Mouse (Mus musculus): ENCODE results near the gene Lrrk1. TPM values are rescaled to one million over a fixed set of nuclear protein-coding genes. Genes with fewer than 3 reads are reported as not detected.
"Not testable (repeated sequence)": the region's sequence is repeated elsewhere in the genome, so short reads cannot be mapped to it uniquely, and the experiment has no call there.

Lrrk1 gene
- polyA plus RNA-seq, 1 experiment from 2014 or later: 9.1 TPM

- H3K27ac ChIP-seq (ENCODE audit: poor library complexity, severe bottlenecking): no peak overlapping the region
- no peaks in the 10 kb centered on the region for H3K36me3 ChIP-seq
- peaks cover 3% of the 10 kb centered on the region for H3K9me3 ChIP-seq (replicated peaks)
- ATAC-seq (ENCODE audit: insufficient number of reproducible peaks, low FRiP score): no peak
- H3K4me3 ChIP-seq: no peak overlapping the region
- no peaks in the 10 kb centered on the region for H3K27me3 ChIP-seq (replicated peaks)
- H3K4me1 ChIP-seq (replicated peaks): peaks cover 46% of the 10 kb centered on the region
- no peak overlapping the region for H3K4me2 ChIP-seq
- 84% methylated on average over 2 of the region's 2 CpGs for WGBS
- no peak overlapping the region for H3K9ac ChIP-seq
These were observed 186.5 kb downstream of the Lrrk1 start for GRCm38 (mm10) chr7:66201657-66202056.

- Histone ChIP-seq H3K4me2 (no peak overlapping the region), H3K9ac (no peak overlapping the region), H3K27me3 (replicated peaks) (no peaks in the 10 kb centered on the region), H3K4me3 (no peak overlapping the region), H3K9me3 (replicated peaks) (peaks cover 3% of the 10 kb centered on the region), H3K4me1 (replicated peaks) (peaks cover 52% of the 10 kb centered on the region), H3K36me3 (no peaks in the 10 kb centered on the region), H3K27ac (ENCODE audit: poor library complexity, severe bottlenecking) (0 out of 2 replicates have a peak overlapping the region, but pooled peaks have one; percentile 6)
- WGBS: 23% methylated on average over 8 of the region's 8 CpGs
- no peak for ATAC-seq (ENCODE audit: insufficient number of reproducible peaks, low FRiP score)
These were observed 187.2 kb downstream of the Lrrk1 start for GRCm38 (mm10) chr7:66200791-66201450.

GRCm38 (mm10) chr7:66200383-66200782, 187.8 kb downstream of the Lrrk1 start:
- Histone ChIP-seq H3K9me3 (replicated peaks) (peaks cover 3% of the 10 kb centered on the region), H3K27ac (ENCODE audit: poor library complexity, severe bottlenecking) (0 out of 2 replicates have a peak overlapping the region, but pooled peaks have one; percentile 6), H3K4me3 (no peak overlapping the region), H3K4me1 (replicated peaks) (peaks cover 57% of the 10 kb centered on the region), H3K36me3 (no peaks in the 10 kb centered on the region), H3K4me2 (no peak overlapping the region), H3K27me3 (replicated peaks) (no peaks in the 10 kb centered on the region), H3K9ac (no peak overlapping the region)
- ATAC-seq (ENCODE audit: insufficient number of reproducible peaks, low FRiP score): no peak
- WGBS: 61% methylated on average over 3 of the region's 3 CpGs

- no peak overlapping the region for H3K4me2 ChIP-seq
- H3K36me3 ChIP-seq: no peaks in the 10 kb centered on the region
- H3K27me3 ChIP-seq (replicated peaks): no peaks in the 10 kb centered on the region
- 56% methylated on average over 5 of the region's 5 CpGs for WGBS
- peak overlapping the region; percentile 72 for H3K27ac ChIP-seq (ENCODE audit: poor library complexity, severe bottlenecking)
- H3K4me3 ChIP-seq: no peak overlapping the region
- H3K9ac ChIP-seq: no peak overlapping the region
- peaks cover 67% of the 10 kb centered on the region for H3K4me1 ChIP-seq (replicated peaks)
- H3K9me3 ChIP-seq (replicated peaks): no peaks in the 10 kb centered on the region; the same call in 1 of the 2 replicates
- ATAC-seq (ENCODE audit: insufficient number of reproducible peaks, low FRiP score): peak; percentile 85
These were observed 188.7 kb downstream of the Lrrk1 start for GRCm38 (mm10) chr7:66199391-66199831.

- Histone ChIP-seq H3K4me2 (no peak overlapping the region), H3K4me1 (replicated peaks) (peaks cover 71% of the 10 kb centered on the region), H3K9ac (no peak overlapping the region), H3K36me3 (no peaks in the 10 kb centered on the region), H3K4me3 (no peak overlapping the region), H3K27me3 (replicated peaks) (no peaks in the 10 kb centered on the region), H3K27ac (ENCODE audit: poor library complexity, severe bottlenecking) (peak overlapping the region; percentile 72; the same call in 1 of the 2 replicates), H3K9me3 (replicated peaks) (no peaks in the 10 kb centered on the region)
- 86% methylated on average over 10 of the region's 10 CpGs for WGBS
- no peak for ATAC-seq (ENCODE audit: insufficient number of reproducible peaks, low FRiP score)
These were observed 189.7 kb downstream of the Lrrk1 start for GRCm38 (mm10) chr7:66198416-66198815.

GRCm38 (mm10) chr7:66196609-66197445, 191.3 kb downstream of the Lrrk1 start:
- Histone ChIP-seq H3K27ac (ENCODE audit: poor library complexity, severe bottlenecking) (peak overlapping the region; percentile 93), H3K36me3 (no peaks in the 10 kb centered on the region), H3K9me3 (replicated peaks) (no peaks in the 10 kb centered on the region), H3K4me2 (peak overlapping the region; percentile 44), H3K4me1 (replicated peaks) (peaks cover 71% of the 10 kb centered on the region), H3K4me3 (no peak overlapping the region), H3K27me3 (replicated peaks) (no peaks in the 10 kb centered on the region), H3K9ac (no peak overlapping the region)
- peak; percentile 89 for ATAC-seq (ENCODE audit: insufficient number of reproducible peaks, low FRiP score)
- 10% methylated on average over 11 of the region's 11 CpGs for WGBS

GRCm38 (mm10) chr7:66195881-66196280, 192.3 kb downstream of the Lrrk1 start:
- no peak for ATAC-seq (ENCODE audit: insufficient number of reproducible peaks, low FRiP score)
- Histone ChIP-seq H3K4me3 (no peak overlapping the region), H3K27me3 (replicated peaks) (no peaks in the 10 kb centered on the region), H3K4me1 (replicated peaks) (peaks cover 64% of the 10 kb centered on the region), H3K36me3 (no peaks in the 10 kb centered on the region), H3K9me3 (replicated peaks) (no peaks in the 10 kb centered on the region), H3K4me2 (0 out of 2 replicates have a peak overlapping the region, but pooled peaks have one; percentile 13), H3K27ac (ENCODE audit: poor library complexity, severe bottlenecking) (peak overlapping the region; percentile 93), H3K9ac (no peak overlapping the region)
- 22% methylated on average over 1 of the region's 1 CpGs for WGBS

GRCm38 (mm10) chr7:66194511-66194910, 193.6 kb downstream of the Lrrk1 start:
- WGBS: 64% methylated on average over 3 of the region's 3 CpGs
- Histone ChIP-seq H3K9ac (no peak overlapping the region), H3K4me2 (no peak overlapping the region), H3K4me3 (no peak overlapping the region), H3K9me3 (replicated peaks) (no peaks in the 10 kb centered on the region), H3K4me1 (replicated peaks) (peaks cover 50% of the 10 kb centered on the region), H3K36me3 (no peaks in the 10 kb centered on the region), H3K27ac (ENCODE audit: poor library complexity, severe bottlenecking) (0 out of 2 replicates have a peak overlapping the region, but pooled peaks have one; percentile 93), H3K27me3 (replicated peaks) (no peaks in the 10 kb centered on the region)
- no peak for ATAC-seq (ENCODE audit: insufficient number of reproducible peaks, low FRiP score)

GRCm38 (mm10) chr7:66190385-66190784, 197.8 kb downstream of the Lrrk1 start:
- WGBS: 91% methylated on average over 10 of the region's 10 CpGs
- not testable (repeated sequence) for H3K27me3 ChIP-seq (replicated peaks); H3K36me3 ChIP-seq; H3K27ac ChIP-seq (ENCODE audit: poor library complexity, severe bottlenecking); ATAC-seq (ENCODE audit: insufficient number of reproducible peaks, low FRiP score); H3K9me3 ChIP-seq (replicated peaks); H3K4me2 ChIP-seq; H3K4me3 ChIP-seq; H3K9ac ChIP-seq
- peaks cover 25% of the 10 kb centered on the region for H3K4me1 ChIP-seq (replicated peaks)

GRCm38 (mm10) chr7:66187581-66188231, 200.4 kb downstream of the Lrrk1 start:
- Histone ChIP-seq H3K9ac (0 out of 2 replicates have a peak overlapping the region, but pooled peaks have one; percentile 13), H3K4me2 (no peak overlapping the region), H3K27me3 (replicated peaks) (no peaks in the 10 kb centered on the region), H3K4me3 (no peak overlapping the region), H3K9me3 (replicated peaks) (no peaks in the 10 kb centered on the region), H3K4me1 (replicated peaks) (peaks cover 12% of the 10 kb centered on the region), H3K27ac (ENCODE audit: poor library complexity, severe bottlenecking) (0 out of 2 replicates have a peak overlapping the region, but pooled peaks have one; percentile 0), H3K36me3 (no peaks in the 10 kb centered on the region)
- 22% methylated on average over 4 of the region's 4 CpGs for WGBS
- ATAC-seq (ENCODE audit: insufficient number of reproducible peaks, low FRiP score): peak; percentile 60; the same call in 1 of the 2 replicates

- no peaks in the 10 kb centered on the region for H3K36me3 ChIP-seq
- no peak for ATAC-seq (ENCODE audit: insufficient number of reproducible peaks, low FRiP score)
- H3K9me3 ChIP-seq (replicated peaks): 0 out of 2 replicates have a peak, but pooled peaks cover 3% of the 10 kb centered on the region
- no peak overlapping the region for H3K4me2 ChIP-seq
- 91% methylated on average over 5 of the region's 5 CpGs for WGBS
- peaks cover 12% of the 10 kb centered on the region for H3K4me1 ChIP-seq (replicated peaks)
- H3K9ac ChIP-seq: no peak overlapping the region
- H3K27ac ChIP-seq (ENCODE audit: poor library complexity, severe bottlenecking): no peak overlapping the region
- H3K4me3 ChIP-seq: no peak overlapping the region
- no peaks in the 10 kb centered on the region for H3K27me3 ChIP-seq (replicated peaks)
These were observed 202.8 kb downstream of the Lrrk1 start for GRCm38 (mm10) chr7:66185370-66185769.

Measured in heart, embryonic 12.5 days (tissue).